Mouse (Mus musculus) right cerebral cortex, postnatal 14 days (tissue): ENCODE data around the gene Wdr38.
A peak's percentile ranks its signal among the peaks of the same experiment; 100 is the strongest.

Experiments used
- DNase-seq: peaks from one replicate; pipeline ENCODE4 v3.0.0; 2022

The Wdr38 gene

GRCm38 (mm10) chr2:38997386-38998374 lies at the start of gene Wdr38:
Wdr38 (plus strand) TSS chr2:38997476.
- DNase-seq, result peak; percentile 89

DNA sequence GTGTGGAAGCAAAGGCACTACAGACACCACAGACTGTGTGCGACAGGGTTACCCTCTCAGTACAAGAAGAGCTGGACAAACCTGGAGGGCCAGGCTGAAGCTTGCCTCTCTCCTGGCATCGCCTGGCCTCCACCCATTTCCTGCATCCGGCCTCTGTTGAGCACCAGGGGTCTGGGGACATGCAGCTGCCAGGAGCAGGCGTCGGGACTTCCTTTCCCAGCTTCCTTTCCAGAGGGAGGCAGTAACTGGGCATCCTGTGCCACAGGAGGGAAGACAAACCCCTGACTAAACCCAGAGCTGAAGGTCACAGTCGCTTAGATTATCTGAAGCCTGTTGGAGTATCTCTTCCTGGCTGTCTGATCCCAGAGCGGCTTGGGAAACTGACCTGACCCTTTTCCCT lies 49.7 kb upstream of the Wdr38 start:
- DNase-seq, result no peak

GRCm38 (mm10) chr2:38950281-38950719 lies 47.0 kb upstream of the Wdr38 start:
- peak; percentile 85 for DNase-seq

DNA sequence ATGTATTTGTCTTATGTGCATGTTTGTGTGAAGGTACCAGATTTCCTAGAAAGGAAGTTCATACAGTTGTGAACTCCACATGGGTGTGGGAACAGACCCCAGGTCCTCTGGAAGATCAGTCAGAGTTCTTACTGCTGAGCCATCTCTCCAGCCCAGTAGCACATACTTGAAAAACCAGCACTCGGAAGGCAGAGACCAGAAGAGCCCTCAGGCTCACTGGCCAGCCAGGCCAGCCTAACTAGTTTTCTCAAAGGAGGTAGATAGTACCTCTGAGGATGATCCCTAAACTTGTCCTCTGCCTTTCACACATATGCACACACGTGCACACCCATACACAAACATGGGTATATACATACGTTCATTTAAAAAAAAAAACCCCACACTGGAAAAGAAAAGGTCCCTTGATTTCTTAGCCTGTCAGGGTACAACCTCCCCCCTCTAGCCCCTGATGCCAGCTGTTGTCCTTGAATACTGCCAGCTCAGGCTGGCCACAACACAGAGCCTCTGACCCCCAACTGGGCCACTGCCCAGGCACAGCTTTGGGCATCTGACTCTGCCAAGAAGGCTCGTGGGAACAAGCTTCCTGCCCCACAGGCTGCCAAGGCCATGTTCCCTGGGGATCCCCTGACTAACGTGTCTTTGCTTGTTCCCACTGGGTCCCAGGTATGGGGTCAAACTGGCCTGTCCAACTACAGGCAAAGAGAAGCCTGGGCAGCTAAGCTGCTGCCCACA lies 44.0 kb upstream of the Wdr38 start:
- DNase-seq, result peak; percentile 41

DNA sequence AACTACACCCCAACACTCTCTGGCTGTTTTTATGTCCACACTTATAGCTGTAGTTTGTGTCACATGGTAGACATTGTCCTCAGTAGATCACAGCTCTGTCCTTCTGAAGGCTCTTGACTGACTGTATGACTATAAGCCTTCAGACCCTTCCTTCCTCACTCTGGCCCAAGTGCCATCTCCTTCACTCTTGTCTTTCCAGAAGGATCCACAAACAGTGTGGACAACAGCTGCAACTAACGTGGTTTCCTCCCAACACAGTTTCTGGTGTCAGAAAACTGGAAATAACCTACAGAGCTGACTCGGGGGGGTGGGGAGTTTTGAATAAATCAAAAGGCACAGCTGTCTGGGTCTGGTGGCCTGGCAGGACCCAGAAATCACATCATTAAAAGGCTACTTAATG lies 41.2 kb upstream of the Wdr38 start:
- no peak for DNase-seq

DNA sequence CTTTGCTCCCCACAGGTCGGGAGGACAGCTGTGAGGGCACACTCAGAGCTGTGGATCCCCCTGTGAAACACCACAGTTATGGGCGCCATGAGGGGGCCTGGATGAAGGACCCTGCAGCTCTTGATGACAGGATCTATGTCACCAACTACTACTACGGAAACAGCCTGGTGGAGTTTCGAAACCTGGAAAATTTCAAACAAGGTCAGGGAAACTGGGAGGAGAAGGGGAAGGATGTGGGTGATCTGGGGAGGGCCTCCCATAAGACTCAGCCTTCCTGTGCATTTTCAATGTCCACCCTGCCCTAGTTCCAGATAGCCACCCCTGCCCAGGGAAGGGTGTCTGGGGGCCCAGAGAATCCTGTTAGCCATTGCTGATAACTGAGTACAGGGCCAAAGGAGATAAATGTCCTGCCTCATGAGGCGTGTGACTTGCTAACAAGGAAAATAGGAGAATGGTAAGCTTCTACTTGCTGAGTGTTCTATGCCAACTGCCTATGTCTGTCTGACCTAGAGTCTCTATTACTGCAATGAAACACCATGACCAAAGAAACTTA lies 39.5 kb upstream of the Wdr38 start:
- no peak for DNase-seq

- DNase-seq, result no peak
Measured at GRCm38 (mm10) chr2:38964198-38964597, 33.1 kb upstream of the Wdr38 start.

DNA sequence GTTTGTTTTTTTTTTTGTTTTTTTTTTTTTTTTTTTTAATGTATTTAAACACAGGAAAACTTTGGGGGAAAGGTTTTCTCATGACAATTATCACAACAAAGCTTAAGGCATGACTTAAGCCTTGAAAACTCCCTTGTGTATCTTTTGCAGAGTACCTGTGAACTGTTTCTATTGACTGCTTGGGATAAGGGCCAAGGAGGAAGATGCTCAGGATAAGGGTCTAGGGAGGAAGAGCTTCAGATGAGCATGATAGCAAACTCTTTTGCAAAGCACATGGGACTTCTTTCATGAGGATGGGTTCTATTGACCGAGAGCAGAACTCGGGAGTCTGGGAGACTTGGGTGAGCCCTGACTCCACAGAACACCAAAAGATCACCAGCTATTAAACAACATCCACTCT lies 27.6 kb upstream of the Wdr38 start:
- DNase-seq, result no peak

- DNase-seq, result no peak
Measured at GRCm38 (mm10) chr2:38970057-38970456, 27.2 kb upstream of the Wdr38 start.

DNA sequence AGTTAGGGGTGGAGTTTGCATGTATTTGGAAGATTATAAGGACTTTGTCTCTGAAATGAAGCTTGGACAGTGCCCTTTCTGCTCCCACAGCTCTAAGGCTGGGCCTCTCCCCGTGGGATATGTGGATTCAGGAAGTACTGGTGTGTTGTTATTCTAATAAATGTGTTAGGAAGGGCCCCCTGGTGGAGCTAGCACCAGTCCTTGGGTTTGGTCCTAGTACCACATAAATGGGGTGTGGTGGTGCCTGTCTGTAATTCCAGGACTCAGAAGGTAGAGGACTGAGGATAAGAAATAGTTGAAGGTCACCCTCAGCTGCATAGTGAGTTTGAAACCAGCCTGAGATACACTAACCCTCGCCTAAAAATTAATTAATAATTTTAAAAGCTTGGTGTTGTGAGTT lies 24.1 kb upstream of the Wdr38 start:
- no peak for DNase-seq

DNA sequence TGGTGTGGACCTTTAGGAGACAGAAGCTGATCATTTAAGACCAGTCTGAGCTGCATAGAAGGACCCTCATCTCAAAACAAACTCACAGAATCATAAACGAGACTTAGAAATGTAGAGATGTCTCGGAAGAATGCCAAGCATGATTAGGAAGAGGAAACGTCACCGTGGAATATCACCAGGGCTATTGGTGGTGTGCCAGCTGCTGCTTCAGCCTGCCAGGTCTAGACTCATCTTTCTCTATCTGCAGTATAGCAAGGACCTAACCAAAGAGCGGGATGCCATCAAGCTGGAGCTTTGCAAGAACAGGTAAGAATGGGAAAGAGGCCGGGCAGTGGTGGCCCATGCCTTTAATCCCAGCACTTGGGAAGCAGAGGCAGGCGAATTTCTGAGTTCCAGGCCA lies 23.6 kb upstream of the Wdr38 start:
- DNase-seq, result peak; percentile 34

DNA sequence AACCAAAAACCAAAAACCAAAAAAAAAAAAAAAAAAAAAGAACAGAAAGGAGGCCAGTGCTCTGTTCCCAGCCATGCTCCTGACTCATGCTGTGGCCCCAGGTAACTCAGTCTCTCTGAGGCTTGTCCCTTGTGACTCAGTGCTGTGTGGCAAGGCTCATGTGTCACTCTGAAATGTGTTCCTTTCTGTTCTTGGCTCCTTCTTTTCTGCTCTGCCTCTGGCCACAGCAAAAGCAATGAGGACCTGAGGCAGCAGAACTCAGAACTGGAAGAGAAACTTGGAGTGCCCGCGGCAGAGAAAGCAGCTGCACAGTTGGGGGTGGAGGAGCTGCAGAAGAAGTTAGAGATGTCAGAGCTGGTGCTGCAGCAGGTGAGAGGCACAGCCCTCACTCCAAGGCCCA lies 23.1 kb upstream of the Wdr38 start:
- DNase-seq, result no peak

DNA sequence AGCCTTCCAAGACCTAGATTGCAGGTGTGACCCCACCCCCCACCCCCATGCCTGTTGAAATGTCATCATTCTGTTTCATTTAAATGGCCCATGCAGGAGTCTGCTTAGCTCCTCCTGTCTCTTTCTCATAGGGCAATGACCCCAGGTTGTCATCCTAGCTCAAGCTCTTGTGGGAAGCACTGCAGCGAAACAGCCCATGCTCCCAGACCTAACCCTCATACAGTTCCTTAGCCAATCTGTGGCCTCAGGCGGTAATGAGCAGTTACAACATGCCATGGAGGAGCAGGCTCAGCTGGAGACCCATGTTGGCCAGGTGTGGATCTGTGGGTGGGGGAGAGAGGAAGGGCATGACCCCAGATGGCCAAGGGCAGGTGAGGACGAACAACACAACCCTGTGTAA lies 22.1 kb upstream of the Wdr38 start:
- DNase-seq, result no peak

GRCm38 (mm10) chr2:38975941-38976805 lies 21.1 kb upstream of the Wdr38 start:
- no peak for DNase-seq

GRCm38 (mm10) chr2:38977837-38978236 lies 19.4 kb upstream of the Wdr38 start:
- no peak for DNase-seq

GRCm38 (mm10) chr2:38983456-38983855 lies 13.8 kb upstream of the Wdr38 start:
- no peak for DNase-seq

- DNase-seq, result no peak
Measured at GRCm38 (mm10) chr2:38986580-38986979, 10.7 kb upstream of the Wdr38 start.

GRCm38 (mm10) chr2:38987371-38987770 lies 9.9 kb upstream of the Wdr38 start:
- no peak for DNase-seq

GRCm38 (mm10) chr2:38987803-38988510 lies 9.3 kb upstream of the Wdr38 start:
- DNase-seq, result no peak

GRCm38 (mm10) chr2:38988929-38989328 lies 8.3 kb upstream of the Wdr38 start:
- no peak for DNase-seq

DNA sequence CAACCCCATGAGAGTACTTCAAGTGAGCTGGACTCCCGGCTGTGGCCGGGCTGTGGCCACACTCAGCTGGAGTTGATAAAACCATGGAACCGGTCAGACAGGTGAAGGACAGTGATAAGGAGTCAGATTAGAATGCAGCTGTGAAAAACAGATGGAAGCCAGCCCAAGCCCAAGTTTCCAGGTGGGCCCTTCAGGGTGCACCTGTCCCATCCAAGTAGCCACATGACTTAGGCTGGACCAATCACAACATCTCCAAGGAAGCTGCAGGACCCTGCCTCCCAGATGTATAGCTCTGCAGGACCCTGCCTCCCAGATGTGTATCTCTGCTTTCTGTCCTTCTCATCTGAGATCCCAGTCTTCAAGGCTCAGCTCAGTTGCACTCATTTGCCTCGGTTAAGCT lies 5.3 kb upstream of the Wdr38 start:
- no peak for DNase-seq

DNA sequence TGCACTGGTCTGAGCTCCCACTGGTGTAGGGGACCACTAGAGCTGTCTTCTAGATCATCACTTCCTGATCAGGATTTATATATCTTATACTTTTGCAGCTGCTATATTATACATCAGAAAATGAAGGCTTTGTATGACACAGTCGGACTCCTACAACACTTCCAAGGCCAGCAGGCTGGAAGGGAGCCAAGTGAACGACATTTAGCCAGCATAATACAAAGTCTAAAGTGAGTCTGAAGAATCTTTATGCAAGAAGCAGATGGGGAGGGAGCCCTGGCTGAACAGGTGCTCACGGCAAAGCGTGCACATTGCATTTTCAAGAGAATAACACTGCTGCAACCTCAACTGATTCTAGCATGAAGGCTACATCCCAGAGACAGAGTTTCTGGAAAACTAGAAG lies 4.8 kb upstream of the Wdr38 start:
- peak; percentile 41 for DNase-seq
